Mouse (Mus musculus) R1 (cell line): ENCODE data around the gene Acsbg2.

Experiments
- DNase-seq: peaks from one replicate; pipeline ENCODE4 v3.0.0-alpha.2; 2018; ENCODE audit warnings: low read depth, low spot score

Acsbg2 gene

GRCm38 (mm10) chr17:56823352-56823751 lies 50.9 kb downstream of the Acsbg2 start:
- DNase-seq = no peak

GRCm38 (mm10) chr17:56822380-56822779 lies 51.9 kb downstream of the Acsbg2 start:
- peak; percentile 85 for DNase-seq

GRCm38 (mm10) chr17:56819694-56820111 lies 54.5 kb downstream of the Acsbg2 start:
- DNase-seq = peak; percentile 69

- DNase-seq = no peak
These were observed 55.2 kb downstream of the Acsbg2 start for GRCm38 (mm10) chr17:56819032-56819545.

- peak; percentile 83 for DNase-seq
These were observed 56.1 kb downstream of the Acsbg2 start for GRCm38 (mm10) chr17:56818067-56818636.

- no peak for DNase-seq
These were observed 59.2 kb downstream of the Acsbg2 start for GRCm38 (mm10) chr17:56815057-56815345.

- DNase-seq = peak; percentile 93
These were observed 59.8 kb downstream of the Acsbg2 start for GRCm38 (mm10) chr17:56814316-56815056.

GRCm38 (mm10) chr17:56810245-56810644 lies 64.0 kb downstream of the Acsbg2 start:
- peak; percentile 87 for DNase-seq

- peak; percentile 83 for DNase-seq
These were observed 65.7 kb downstream of the Acsbg2 start for GRCm38 (mm10) chr17:56808518-56808917.

GRCm38 (mm10) chr17:56805784-56806183 lies 68.5 kb downstream of the Acsbg2 start:
- DNase-seq = no peak

GRCm38 (mm10) chr17:56804952-56805351 lies 69.3 kb downstream of the Acsbg2 start:
- no peak for DNase-seq

- no peak for DNase-seq
These were observed 72.2 kb downstream of the Acsbg2 start for GRCm38 (mm10) chr17:56802065-56802464.

GRCm38 (mm10) chr17:56799276-56799675 lies 75.0 kb downstream of the Acsbg2 start:
- peak; percentile 67 for DNase-seq

- no peak for DNase-seq
These were observed 80.5 kb downstream of the Acsbg2 start for GRCm38 (mm10) chr17:56793614-56794319.
